Mouse (Mus musculus) urinary bladder, postnatal 4 days (tissue): ENCODE measurements at regions not wholly inside any gene's neighbourhood (a gene's known extent, or its start where the extent isn't known, plus 50 kb on each side); places are given as distances from the start of the nearest gene placed in this dataset.
A peak's percentile ranks its signal among the peaks of the same experiment; 100 is the strongest.

Experiments
- DNase-seq, 2 experiments: peaks; one replicate each; pipeline ENCODE4 v3.0.0; 2021 to 2022; ENCODE audit warnings: low spot score in 2 of 2

- DNase-seq, result peak in 1 of 2 experiments; percentile 62
These were observed 94.9 kb upstream of the St8sia4 start for GRCm38 (mm10) chr1:95762244-95762643.

GRCm38 (mm10) chr1:95754071-95754915 is 86.9 kb upstream of the St8sia4 start:
- no peak for DNase-seq

- no peak for DNase-seq
These were observed 86.1 kb upstream of the St8sia4 start for GRCm38 (mm10) chr1:95753517-95753916.

- DNase-seq, result no peak
These were observed 81.6 kb upstream of the St8sia4 start for GRCm38 (mm10) chr1:95748940-95749339.

DNA sequence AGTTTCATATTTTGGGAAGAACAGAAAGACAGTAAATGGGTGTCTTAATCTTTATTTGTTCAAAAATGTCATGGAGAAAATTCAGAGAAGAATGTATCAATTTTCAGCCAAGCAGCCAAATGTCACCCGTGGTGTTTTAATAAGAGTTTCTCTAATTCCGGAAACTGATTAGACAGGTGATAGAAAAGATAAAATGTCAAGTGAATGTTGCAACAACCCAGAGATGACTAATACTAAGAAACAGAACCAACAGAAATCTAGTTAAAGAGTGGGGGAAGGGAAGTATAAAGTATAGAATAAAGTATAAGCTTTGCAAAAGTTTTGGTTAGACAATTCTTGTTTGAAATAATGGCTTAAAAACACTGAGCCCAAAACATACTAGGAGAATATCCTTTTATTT is 79.9 kb upstream of the St8sia4 start:
- no peak for DNase-seq

DNA sequence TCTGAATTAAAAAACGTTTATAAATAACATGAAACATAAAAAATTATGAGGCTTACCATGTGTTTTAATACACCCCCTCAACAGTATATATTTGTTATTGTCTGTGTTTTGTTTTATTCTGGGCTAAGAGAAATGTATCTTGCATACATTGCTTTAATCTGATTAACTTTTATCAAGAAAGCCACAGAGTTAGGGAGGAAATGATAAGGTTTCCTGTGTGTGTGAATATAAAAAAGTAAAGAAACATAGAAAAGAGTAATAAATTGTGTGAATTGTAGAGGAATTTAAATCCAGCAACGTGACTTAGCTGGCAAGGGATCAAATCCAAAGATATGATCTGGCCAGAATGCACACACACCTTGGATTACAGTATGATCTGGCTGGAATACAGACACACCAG is 77.1 kb upstream of the St8sia4 start:
- no peak for DNase-seq

DNA sequence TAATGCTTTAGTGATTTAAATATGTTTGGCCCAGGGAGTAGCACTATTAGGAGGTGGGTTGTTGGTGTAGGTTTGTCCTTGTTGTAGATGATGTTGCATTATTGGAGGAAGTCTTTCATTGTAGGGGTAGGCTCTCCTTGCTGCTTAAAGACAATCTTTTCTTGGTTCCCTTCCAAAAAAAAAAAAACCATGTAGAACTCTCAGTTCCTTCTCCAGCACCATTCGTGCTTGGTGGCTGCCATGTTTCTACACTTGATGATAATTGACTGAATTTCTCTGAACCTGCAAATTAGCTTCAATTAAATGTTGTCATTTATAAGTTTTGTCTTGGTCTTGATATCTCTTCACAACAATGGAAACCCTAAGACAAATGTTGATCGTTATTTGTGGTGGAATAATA is 76.0 kb upstream of the St8sia4 start:
- DNase-seq, result no peak

DNA sequence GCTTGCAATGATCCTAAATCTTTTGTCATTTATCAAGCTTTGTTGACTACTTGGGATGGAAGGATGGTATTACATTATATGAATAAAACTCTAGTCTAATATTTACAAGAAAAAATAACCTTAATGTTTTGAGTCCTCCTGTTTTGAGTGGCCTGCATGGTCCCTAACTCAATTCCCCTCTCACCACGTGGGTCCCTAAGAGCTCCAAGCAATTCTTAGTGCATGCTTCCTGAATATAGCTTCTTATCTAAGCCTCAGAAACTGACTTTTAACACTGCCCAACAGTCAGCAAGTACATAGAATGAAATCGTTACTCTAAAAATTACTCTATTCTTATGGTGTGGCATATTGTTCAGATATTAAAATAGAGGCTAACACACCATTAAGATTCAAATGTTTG is 52.1 kb upstream of the St8sia4 start:
- DNase-seq, result no peak

DNA sequence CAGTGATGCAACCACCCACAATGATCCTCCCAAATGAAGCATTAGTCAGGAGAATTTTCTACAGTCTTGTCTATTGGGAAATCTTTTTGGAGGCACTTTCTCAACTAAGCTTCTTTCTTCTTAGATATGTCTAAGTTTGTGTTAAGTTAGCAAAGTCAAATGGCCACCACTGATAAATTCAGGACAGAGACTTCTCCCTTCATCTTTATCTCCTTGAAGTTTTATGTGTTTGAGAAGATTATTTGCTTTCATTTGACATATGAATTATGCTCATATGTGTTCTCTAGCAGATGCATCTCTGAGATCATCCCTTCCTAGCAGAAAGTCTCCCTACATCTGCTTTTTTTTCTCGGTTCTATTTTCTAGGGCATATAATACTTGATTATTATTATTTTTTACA is 51.4 kb upstream of the St8sia4 start:
- DNase-seq, result no peak
